Mouse (Mus musculus): ENCODE measurements around the gene Lactbl1.

DNA sequence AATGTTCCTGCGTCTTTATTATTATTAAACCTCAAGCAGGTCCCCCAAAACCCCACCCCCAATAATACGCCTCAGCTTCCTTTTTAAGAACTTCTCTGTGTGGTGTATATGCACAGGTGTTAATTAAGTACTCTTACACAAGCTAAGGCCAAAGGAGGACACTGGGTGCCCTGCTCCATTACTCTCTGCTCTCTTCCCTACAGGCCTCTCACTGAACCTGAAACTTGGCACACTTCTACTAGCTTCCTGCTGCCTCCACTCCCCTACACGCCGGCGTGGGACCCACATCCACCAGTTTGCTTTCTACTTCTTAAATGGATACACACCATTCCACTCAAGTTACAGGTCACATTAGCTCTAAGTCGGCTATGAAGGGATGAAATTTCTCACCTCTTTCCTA is 27.2 kb upstream of the Lactbl1 start:
- TF ChIP-seq GATA1 (IDR thresholded peaks at IDR 0.05; ENCODE audit: borderline replicate concordance, low read length), result no peak
- TF ChIP-seq FLI1 (IDR thresholded peaks at IDR 0.05; ENCODE audit: low read length), result no peak

All from megakaryocyte, embryonic 14.5 days (primary cell).